Mouse (Mus musculus) kidney, adult 2 months (tissue): ENCODE results near the gene Ska2. TPM values are rescaled to one million over a fixed set of nuclear protein-coding genes. Genes with fewer than 3 reads are reported as not detected.

Experiments used
- DNase-seq: peaks from one replicate; pipeline ENCODE4 v3.0.0; 2021
- H3K27ac ChIP-seq: fragments of 200-500 bp; 2 replicates; pipeline ENCODE4 v1.5.1; 2012; ENCODE audit warnings: low read depth, low read length, control low read depth, inconsistent platforms; ENCODE audit not compliant: insufficient read depth
- H3K27me3 ChIP-seq: fragments of 200-500 bp; replicated peaks from 2 replicates; pipeline ENCODE4 v1.6.1; 2012; ENCODE audit warnings: mild to moderate bottlenecking, moderate library complexity, low read length, inconsistent platforms; ENCODE audit not compliant: control insufficient read depth, insufficient read depth
- H3K36me3 ChIP-seq: fragments of 200-500 bp; 2 replicates; pipeline ENCODE4 v1.6.1; 2012; ENCODE audit warnings: mild to moderate bottlenecking, moderate library complexity, low read length, inconsistent platforms; ENCODE audit not compliant: control insufficient read depth, insufficient read depth
- H3K4me1 ChIP-seq: fragments of 200-500 bp; 2 replicates; pipeline ENCODE4 v1.6.1; 2011; ENCODE audit warnings: low read length; ENCODE audit not compliant: control insufficient read depth, insufficient read depth
- H3K4me3 ChIP-seq: fragments of 200-500 bp; 2 replicates; pipeline ENCODE4 v1.5.1; 2011; ENCODE audit warnings: mild to moderate bottlenecking, low read depth, low read length, control low read depth; ENCODE audit not compliant: insufficient read depth
- CTCF ChIP-seq: fragments of 200-500 bp; conservative IDR thresholded peaks from 2 replicates; pipeline ENCODE4 v1.5.1; 2011; ENCODE audit warnings: low read depth, mild to moderate bottlenecking, control low read depth, low read length, moderate library complexity, mixed read lengths; ENCODE audit not compliant: insufficient read depth, insufficient read length
- POLR2A ChIP-seq: fragments of 200-500 bp; IDR thresholded peaks from one replicate; pipeline ENCODE4 v1.6.1; 2011; ENCODE audit warnings: low read depth, low read length, control low read depth
- WGBS: fragments of 180-500 bp; shearing (Covaris S2); methylation state at CpG from one replicate; pipeline ENCODE4 v1.1.7; 2018; 5-methylcytosine and 5-hydroxymethylcytosine counted together
- polyA plus RNA-seq: library from polyadenylated mRNA; depleted of rRNA; stranded (reverse); fragments of >200 nt; gene quantifications from 2 replicates; pipeline ENCODE4 v1.2.3, GENCODE M21; 2012

The Ska2 gene
- polyA plus RNA-seq, 1 experiment, result 5.1 TPM

DNA sequence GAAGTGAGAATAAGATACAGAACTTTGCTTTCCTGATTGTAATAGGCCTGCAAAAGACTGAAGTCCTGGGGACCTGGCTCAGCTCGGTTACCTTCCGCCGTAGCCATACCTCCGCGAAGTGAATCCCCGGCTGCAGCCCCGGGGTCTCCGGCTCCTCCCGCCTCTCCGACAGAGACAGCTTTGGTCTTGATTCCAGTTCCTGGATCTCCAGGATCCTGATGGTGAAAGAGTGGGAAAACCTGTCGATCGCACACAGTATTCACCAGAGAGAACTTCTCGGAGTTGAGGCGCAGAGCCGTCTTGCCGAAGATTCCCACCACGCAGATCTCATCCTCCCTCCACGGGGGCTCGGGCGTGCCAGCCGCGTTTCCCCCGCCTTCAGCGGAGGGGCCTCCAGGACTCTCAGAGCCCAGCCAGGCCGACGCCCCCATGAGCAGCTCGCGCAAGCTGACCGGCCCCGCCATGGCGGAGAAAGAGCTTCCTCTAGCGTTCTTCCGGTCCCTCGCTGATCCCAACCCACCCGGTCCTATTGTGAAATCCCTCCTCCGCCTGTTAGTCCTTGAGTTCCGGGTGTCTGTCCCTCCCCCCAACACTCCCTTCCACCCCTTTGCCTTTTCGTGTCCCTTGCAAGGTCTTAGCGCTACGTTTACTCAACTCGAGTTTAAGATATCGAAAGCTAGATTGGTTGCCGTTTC, 22.6 kb upstream of the Ska2 start, which contains the start of gene Smg8:
Gene Smg8 (minus strand): TSS at position 485 of the 695 bp plus-strand sequence.
- peaks cover 17% of the 10 kb centered on the region; the same call in 1 of the 2 replicates for H3K4me1 ChIP-seq
- H3K36me3 ChIP-seq, result no peaks in the 10 kb centered on the region; the same call in 1 of the 2 replicates
- peak; percentile 88 for DNase-seq
- under 1% methylated on average over 43 of the region's 43 CpGs for whole genome bisulfite sequencing
- peak within 1 kb of the TSS; percentile 17; the same call in 1 of the 2 replicates for H3K27ac ChIP-seq
- H3K4me3 ChIP-seq, result peak within 1 kb of the TSS; percentile 81
- TF ChIP-seq CTCF, result no peak
- no peak for TF ChIP-seq POLR2A
- H3K27me3 ChIP-seq, result no peaks in the 10 kb centered on the region

DNA sequence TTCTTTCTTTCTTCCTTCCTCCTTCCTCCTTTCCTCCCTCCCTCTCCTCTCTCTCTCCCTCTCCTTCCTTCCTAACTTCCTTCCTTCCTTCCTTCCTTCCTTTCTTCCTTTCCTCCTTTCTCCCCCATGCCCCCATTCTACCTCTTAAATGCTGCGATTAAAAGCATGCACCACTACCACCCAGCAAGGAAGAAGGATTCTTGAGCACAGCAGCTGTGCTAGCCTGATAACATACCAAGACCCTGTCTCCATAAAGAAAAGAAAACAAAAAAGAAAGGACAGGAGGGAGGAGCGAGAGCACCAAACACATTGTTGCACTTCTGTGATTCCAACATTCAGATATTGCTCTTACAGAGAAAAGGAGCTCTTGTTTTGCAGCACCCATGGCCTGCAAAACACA, 21.9 kb upstream of the Ska2 start:
- no peak for TF ChIP-seq POLR2A
- no peak for TF ChIP-seq CTCF
- 57% methylated on average over 2 of the region's 2 CpGs for WGBS
- Histone ChIP-seq H3K36me3 (no peaks in the 10 kb centered on the region; the same call in 1 of the 2 replicates), H3K27ac (no peak overlapping the region), H3K4me1 (peaks cover 17% of the 10 kb centered on the region; the same call in 1 of the 2 replicates), H3K27me3 (no peaks in the 10 kb centered on the region), H3K4me3 (no peak overlapping the region; the same call in 1 of the 2 replicates)
- no peak for DNase-seq

DNA sequence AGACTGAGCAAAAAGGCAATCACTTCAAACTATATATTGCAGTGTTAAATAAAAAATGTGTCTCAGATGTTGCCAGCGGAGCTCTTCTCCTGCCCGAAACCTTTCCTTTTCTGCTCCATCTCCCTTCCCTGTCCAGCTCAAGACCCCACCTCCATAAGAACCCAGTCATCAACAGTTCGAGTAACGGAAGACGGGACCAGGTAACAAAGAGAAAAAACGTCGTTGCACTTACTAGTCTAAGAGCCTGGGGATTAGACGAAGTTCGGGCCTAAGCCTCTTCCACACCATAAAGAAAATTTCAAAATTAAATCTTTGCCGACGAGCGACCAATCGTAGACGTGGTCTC, 652 bp upstream of the Ska2 start, which contains the start of gene Prr11:
Gene Prr11 (minus strand): TSS at position 300 of the 346 bp plus-strand sequence.
- no peaks in the 10 kb centered on the region; the same call in 1 of the 2 replicates for H3K4me1 ChIP-seq
- no peaks in the 10 kb centered on the region for H3K27me3 ChIP-seq
- peak within 1 kb of the TSS; percentile 77 for H3K4me3 ChIP-seq
- no peaks in the 10 kb centered on the region for H3K36me3 ChIP-seq
- H3K27ac ChIP-seq, result peak within 1 kb of the TSS; percentile 88
- TF ChIP-seq POLR2A (no peak), CTCF (no peak)
- WGBS, result under 1% methylated on average over 14 of the region's 14 CpGs
- no peak for DNase-seq

DNA sequence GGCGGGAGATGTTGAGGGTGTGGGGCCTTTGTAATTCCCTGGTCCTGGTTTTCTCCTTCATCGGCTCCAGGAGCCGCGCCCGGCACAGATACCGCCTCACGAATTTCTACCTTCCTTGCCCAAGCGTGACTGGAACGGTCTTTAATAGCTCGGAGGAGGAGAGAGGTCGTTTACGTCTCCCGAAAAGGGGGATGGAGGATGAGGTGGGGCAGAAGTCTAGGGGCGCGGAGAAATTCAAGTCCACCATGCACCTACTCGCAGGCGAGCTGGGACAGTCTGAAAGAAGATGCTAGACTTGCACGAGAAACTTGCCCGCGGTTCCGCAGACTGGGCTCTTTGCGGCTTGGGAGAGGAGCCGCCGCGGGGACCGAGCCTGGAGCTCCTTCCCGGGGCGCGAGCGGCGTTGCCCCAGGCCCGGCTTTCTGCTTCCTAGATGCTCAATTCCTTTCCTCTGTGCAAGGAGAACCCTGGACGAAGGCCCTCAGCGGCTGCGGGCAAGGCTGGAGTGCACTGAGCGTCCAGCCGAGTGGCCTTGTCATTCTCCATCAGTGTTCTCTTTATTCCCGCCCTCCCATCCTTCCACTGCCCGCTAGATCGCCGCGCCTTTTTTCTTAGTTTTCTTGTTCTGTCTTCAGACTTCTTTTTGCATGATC, 611 bp downstream of the Ska2 start:
- peak; percentile 17 for DNase-seq
- H3K27ac ChIP-seq, result peak overlapping the region; percentile 88
- WGBS, result under 1% methylated on average over 42 of the region's 42 CpGs

DNA sequence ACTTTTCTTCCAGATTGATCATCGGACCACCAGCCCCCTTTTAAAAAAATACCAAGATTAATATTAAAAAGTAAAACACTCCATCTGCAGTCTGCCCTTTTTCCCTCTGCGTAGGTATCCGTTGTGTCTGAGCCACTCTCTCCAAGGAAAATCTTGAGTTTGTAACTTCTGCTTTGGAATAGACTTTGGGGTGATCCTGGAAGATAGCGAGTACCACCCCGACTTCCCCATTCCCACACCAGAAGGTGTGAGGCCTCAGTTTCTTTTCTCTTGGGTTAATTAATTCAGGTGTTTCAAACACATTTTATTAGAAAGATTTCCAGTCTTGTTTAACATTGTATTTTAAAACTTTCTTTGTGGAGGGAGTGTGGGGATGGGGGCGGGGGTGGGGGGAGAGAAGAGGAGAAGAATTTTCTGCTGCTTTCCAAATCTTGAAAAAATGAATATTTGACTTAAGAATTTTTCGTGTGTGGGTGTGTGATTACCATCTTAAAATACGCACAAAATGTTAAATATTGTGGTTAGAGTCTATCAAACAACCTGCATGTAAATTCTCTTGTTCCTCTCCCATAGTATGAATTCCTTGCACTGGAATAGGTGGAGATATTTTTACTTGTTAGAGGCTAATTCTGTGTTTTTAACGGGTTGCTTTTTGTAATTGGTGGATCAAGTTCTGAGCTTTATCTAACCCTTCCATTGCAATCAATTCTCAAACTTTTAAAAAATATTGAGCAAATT, 1.3 kb downstream of the Ska2 start:
- WGBS, result 11% methylated on average over 9 of the region's 9 CpGs
- H3K36me3 ChIP-seq, result no peaks in the 10 kb centered on the region
- peak overlapping the region; percentile 77 for H3K4me3 ChIP-seq
- no peaks in the 10 kb centered on the region; the same call in 1 of the 2 replicates for H3K4me1 ChIP-seq
- no peak for DNase-seq
- no peak overlapping the region for H3K27ac ChIP-seq
- TF ChIP-seq POLR2A (no peak), CTCF (no peak)
- no peaks in the 10 kb centered on the region for H3K27me3 ChIP-seq

More for the DNA sequence above, 611 bp downstream of the Ska2 start:
- peak overlapping the region; percentile 77 for H3K4me3 ChIP-seq
- H3K27me3 ChIP-seq, result no peaks in the 10 kb centered on the region
- H3K36me3 ChIP-seq, result no peaks in the 10 kb centered on the region
- TF ChIP-seq POLR2A (no peak), CTCF (no peak)
- H3K4me1 ChIP-seq, result no peaks in the 10 kb centered on the region; the same call in 1 of the 2 replicates

DNA sequence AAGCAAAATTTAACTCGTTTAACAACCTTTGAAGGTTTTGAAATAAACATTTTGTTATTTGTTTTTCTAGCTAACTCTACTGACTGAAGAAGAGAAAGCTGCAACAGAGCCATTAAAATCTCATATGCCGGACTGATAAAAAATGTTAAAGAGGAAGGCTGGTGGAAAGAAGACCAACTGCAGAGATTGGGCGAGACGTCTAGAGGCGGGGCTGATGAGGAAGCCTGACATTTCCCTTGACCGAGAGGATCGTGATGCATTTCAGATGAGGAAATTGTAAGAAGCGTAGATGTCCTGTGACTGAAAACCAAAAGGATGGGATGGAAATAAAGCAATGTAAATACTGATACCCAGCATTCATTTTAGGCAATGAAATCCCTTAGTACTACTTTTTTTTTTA, 12.8 kb downstream of the Ska2 start:
- no peak for DNase-seq
- Histone ChIP-seq H3K4me3 (no peak overlapping the region), H3K27ac (no peak overlapping the region), H3K4me1 (no peaks in the 10 kb centered on the region), H3K36me3 (no peaks in the 10 kb centered on the region), H3K27me3 (no peaks in the 10 kb centered on the region)
- TF ChIP-seq POLR2A, result no peak
- TF ChIP-seq CTCF, result no peak
- WGBS, result 76% methylated on average over 8 of the region's 8 CpGs
